Mouse (Mus musculus): ENCODE results near the gene Nts.

Gene Nts

DNA sequence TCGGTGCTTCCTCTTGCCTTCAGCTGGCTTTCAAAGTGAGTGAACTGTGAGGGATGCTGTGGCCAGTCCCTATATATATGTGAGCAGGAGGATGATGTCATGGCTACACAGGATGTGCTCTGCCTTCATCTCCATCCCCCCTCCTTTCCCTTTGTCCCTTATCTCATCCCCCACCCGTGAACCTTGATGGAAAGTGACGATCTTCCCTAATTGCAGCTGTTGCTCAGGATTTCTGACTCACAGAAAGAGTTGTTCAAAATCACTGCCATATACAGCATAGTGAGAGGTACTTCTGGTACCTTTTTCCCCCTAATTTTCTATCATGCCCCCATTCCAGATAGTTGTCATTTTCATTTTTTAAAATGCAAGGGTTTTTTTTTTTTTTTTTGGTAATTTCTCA, at the start of gene Nts:
Gene Nts (minus strand): TSS at position 101 of the 400 bp plus-strand sequence.
- in situ Hi-C loops (cut with MboI, MseI), result no loop called here

DNA sequence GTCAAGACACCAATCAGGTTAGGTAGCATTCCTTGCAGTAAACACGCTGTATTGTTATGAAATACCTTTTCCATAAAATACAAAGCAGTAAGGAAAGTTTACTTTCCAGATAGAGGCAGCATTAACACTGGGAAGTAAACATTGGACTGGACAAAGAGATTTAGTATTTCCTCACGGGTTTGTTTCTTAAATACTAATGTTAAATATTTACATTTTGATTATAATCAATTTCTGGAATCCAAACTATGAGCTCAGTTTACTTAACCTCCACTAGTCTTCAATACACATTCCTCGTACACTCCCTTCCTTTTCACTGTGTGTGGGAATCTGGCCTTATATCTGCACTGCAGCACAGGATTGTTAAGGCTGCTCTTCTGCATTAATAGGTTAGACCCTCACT, 37.6 kb upstream of the Nts start:
- in situ Hi-C loops (cut with MboI, MseI), result no loop called here

DNA sequence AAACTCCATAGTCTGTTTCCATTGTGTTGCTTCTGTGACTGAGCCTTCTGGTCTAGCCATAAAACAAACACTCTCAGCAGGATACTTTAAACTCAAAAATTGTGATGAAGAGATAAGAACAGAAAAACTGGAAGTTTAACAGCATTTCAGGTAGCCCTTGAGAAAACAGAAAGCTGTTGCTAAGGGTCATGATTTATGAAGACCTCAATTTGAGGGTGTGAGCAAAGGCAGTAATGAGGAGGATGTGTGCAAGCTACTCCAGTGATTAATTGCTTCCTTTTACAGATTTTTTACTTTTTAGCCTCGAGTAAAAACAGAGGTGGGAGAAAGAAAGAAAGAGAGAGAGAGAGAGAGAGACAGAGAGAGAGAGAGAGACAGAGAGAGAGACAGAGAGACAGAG, 23.9 kb upstream of the Nts start:
- in situ Hi-C loops (cut with MboI, MseI), result no loop called here

DNA sequence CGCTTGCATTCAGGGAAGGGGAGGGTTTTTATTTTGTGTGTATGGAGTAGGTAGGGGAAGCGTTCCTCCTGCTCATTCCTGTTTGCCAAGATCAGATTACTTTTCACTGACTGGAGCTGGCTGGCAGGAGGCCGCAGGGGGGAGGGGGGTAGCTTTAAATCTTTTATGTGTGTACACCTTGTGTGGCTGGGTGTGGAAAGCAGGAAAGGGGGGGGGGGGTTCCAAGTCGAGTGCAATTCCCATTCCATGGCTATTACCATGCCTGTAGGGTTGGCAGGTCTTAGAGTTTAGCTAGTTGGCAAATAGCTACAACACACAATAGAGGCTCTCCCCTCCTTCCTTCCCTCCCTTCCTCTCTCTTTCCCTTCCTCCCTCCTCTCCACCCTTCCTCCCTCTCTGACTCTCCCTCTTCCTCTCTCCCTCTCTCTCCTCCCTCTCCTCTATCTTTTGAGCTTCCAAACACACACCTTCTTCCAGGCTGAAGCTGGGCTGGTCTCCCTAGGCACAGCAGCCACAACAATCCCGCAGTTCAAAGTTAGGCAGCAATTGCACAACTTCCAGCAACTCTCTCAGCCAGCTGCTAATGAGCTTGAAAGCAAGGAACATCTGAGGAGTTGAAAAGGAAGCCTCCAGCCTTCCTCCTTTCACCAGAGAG, 21.6 kb upstream of the Nts start, which contains the start of gene Rassf9:
Gene Rassf9 (plus strand): TSS at position 416 of the 655 bp plus-strand sequence.
- in situ Hi-C loops (cut with MboI, MseI), result no loop called here

DNA sequence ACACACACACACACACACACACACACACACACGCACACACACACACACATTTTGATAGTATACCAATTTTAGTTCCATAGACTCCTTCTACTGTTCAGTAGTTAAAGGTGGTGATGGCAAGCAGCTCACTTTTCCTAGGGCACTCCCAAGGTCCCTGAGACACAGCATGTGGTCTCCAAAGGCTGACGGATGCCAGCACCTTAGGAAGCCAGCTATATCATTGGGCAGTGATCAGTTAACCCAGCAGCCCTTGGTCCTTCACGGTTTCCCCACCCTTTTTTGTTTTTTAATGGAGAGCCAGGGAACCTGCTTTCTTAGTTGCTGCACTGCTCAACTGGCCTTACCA, 21.1 kb upstream of the Nts start:
- in situ Hi-C loops (cut with MboI, MseI), result no loop called here

DNA sequence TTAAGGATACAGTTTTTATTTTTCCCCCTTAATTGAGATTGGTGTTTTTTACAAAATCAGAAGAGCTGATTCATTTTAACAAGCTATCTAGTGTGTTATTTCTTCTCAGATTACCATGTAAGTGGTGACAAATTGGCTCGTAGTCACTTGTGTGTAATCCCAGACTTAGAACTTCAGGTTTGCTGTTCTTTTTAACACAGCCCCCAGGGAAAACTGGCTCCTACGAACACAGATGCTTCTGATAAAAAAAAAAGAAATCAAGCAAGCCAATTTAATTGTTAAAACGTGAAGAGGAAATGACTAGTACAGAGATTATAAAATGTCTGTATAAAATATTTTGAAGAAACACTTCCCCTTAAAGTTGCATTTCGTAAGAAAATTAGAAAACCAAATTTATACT, 17.1 kb upstream of the Nts start:
- in situ Hi-C loops (cut with MboI, MseI), result no loop called here

DNA sequence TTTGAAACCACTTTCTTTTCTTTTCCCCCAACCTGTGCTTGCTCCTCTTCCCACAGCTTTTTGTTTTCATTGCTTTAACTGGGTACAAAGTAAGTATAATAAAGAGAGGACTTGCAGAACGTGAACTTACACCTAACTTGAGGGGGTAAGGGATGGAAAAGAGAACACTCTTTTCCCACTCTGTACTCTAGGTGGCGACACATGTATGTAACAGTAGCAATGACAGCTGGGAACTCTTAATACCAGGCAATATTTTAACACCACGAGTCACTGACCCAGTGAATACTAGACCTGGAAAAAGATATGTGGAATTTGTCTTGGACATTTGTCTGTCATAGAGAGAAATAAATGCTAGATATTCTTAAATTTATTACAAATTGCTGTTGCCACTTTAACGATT, 8.5 kb upstream of the Nts start:
- in situ Hi-C loops (cut with MboI, MseI), result no loop called here

DNA sequence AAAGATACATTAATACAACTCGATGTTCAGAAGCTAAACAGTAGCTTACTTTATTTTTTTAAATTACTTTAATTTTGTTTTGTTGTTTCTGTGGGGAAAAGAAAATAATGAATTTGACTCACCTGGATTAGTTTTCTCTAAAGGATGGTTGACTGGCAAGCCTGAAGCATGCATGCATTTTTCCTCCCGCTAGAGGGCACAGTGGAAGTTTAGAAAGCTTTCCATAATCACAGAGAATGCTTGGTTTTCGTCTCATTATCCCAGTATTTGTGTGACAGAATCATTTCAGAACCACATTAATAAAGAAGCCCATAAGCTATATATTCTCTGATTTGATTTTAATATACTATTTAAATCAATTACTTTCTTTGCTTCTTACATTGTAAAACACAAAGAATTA, 1.5 kb upstream of the Nts start:
- in situ Hi-C loops (cut with MboI, MseI), result no loop called here

DNA sequence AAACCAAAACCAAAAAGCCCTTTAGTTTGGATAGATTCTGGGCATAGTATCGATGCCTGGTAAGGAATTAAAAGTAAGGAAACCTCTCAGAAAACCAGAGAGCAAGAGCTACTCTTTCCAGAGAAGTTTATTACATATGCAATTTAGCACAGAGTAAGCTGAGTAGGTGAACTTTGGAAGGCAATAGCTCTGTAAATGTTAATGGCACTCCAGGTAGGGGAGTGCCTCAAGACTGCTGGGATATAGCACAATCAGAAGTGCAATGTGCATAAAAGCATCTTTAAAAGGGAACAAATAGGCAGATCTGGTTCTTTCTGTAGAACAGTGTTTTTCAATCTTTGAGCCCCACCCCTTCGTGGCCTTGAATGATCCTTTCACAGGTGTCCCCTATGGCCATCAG, 20.9 kb downstream of the Nts start:
- in situ Hi-C loops (cut with MboI, MseI), result no loop called here

DNA sequence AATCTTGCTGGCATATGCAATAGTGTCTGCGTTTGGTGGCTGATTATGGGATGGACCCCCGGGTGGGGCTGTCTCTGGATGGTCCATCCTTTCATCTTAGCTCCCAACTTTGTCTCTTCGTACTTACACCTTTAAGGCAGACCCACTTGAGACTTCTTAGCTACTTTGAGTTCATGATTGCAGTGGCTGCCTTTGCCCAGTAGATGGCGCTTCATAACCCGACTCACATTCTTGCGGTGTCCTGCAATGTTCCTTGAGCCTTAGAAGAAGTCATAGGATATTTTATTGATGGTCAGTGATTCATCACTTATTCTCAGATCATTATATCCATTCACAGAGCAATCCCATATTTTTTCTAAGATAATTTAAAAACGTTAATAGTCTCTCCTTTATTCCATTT, 38.5 kb downstream of the Nts start:
- in situ Hi-C loops (cut with MboI, MseI), result loop anchor here (5.0 kb wide), 1 partner anchor 376 kb away; no protein-coding TSS in a partner anchor

DNA sequence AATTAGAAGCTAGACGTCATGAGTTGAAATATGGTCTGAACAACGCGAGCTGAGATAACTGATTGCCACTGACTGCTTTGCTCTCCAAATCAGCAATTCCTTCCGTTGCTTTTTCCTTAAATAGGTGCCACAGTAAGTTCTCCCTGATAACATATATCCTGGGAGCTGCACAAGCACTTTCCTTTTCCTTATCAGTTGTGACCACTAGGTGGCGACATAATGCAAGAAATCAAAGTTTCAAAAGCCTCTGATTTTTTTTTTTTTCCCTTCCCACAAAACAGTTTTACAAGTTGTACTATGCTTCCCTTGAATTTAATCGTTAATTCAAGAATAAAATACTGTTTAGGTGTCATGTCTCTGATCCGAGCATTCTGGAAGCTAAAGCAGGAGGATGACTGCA, 40.8 kb downstream of the Nts start:
- in situ Hi-C loops (cut with MboI, MseI), result loop anchor here (25.0 kb wide), 1 partner anchor 1712 kb away; no protein-coding TSS in a partner anchor

DNA sequence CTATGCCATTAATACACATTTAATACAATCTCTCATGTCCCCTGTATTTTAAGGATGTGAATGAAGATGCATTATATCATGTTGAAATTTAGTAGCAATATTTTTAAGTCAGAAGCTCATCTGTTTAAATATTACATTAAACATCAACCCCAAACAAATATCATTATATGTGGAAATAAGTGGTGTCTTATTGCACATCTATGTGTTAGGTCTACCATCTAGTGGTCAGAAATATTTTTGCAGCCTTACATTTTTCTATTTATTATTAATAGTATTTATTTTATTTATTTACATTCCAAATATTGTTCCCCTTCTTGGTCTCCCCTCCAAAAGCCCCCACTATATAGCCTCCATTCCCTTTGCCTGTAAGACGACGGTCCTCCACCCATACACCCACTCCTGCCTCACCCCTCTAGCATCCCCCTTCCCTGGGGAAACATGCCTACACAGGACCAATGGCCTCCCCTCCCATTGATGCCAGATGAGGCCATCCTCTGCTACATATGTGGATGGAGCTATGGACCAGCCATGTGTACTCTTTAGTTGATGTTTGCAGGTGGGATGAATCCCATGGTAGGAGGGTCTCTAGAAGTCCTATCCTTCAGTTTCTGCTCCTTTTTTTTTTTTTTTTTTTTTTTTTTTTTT, 45.3 kb downstream of the Nts start:
- in situ Hi-C loops (cut with MboI, MseI), result loop anchor here (5.0 to 25.0 kb wide), 2 partner anchors 1708 to 1813 kb away; no protein-coding TSS in a partner anchor

DNA sequence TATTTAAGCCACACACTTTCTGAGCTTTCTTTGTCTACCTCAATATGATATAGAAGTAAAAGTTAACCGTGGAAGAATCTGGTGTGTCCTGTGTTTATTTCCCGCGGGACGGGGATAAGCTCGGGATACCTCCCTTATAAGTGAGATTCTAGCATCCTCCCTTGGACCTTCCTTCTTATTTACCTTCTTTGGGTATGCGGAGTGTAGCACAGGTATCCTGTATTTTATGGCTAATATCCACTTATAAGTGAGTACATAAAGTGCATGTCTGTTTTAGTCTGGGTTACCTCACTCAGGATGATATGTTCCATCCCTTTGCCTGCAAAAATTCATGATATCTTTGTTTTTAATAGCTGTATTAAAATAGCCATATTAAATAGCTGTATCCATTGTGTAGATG, 54.8 kb downstream of the Nts start:
- in situ Hi-C loops (cut with MboI, MseI), result loop anchor here (25.0 kb wide), 1 partner anchor 1698 kb away; no protein-coding TSS in a partner anchor

DNA sequence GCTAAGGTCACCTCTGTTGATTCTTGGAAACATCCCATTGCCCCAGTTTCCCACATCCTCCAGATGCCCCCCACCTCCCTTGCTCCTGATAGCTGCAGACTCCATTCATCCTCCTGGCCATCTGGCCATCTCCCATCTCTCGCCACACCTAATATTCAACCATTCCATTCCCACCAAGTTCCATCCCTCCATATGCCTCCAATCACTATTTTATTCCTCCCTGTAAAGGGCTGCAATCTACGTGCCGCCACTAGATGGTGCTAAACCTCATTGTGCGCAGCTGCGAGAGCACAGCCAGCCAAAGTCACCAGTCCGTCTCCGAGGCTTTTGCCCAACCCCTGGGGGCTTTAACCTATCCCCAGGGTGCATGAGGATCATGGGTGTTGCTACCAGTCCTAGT, 55.2 kb downstream of the Nts start:
- in situ Hi-C loops (cut with MboI, MseI), result loop anchor here (25.0 kb wide), 1 partner anchor 1698 kb away; no protein-coding TSS in a partner anchor

All from T-helper 1 cell (primary cell).